Mouse (Mus musculus): Measurements from ENCODE around the gene 1700009N14Rik.

Gene 1700009N14Rik

GRCm38 (mm10) chr4:39450069-39450468 lies at the start of gene 1700009N14Rik:
Gene 1700009N14Rik, plus strand, starts transcription at chr4:39450295.
- no peak for DNase-seq (ENCODE audit: low read depth in 1 of 2, low spot score in 2 of 2)

GRCm38 (mm10) chr4:39437870-39438367 lies 12.2 kb upstream of the 1700009N14Rik start:
- DNase-seq (ENCODE audit: low read depth in 1 of 2, low spot score in 2 of 2) = no peak

- no peak for DNase-seq (ENCODE audit: low read depth in 1 of 2, low spot score in 2 of 2)
Observed at GRCm38 (mm10) chr4:39474291-39474690, 24.2 kb downstream of the 1700009N14Rik start.

- no peak for DNase-seq (ENCODE audit: low read depth in 1 of 2, low spot score in 2 of 2)
Observed at GRCm38 (mm10) chr4:39486393-39486792, 36.3 kb downstream of the 1700009N14Rik start.

GRCm38 (mm10) chr4:39493596-39493995 lies 43.5 kb downstream of the 1700009N14Rik start:
- no peak for DNase-seq (ENCODE audit: low read depth in 1 of 2, low spot score in 2 of 2)

- DNase-seq (ENCODE audit: low read depth in 1 of 2, low spot score in 2 of 2) = no peak
Observed at GRCm38 (mm10) chr4:39495875-39496274, 45.8 kb downstream of the 1700009N14Rik start.

Measured in monocyte, adult 2 months (primary cell).